Mouse (Mus musculus) left cerebral cortex, postnatal 25 days (tissue): ENCODE measurements at regions not wholly inside any gene's neighbourhood (a gene's known extent, or its start where the extent isn't known, plus 50 kb on each side); places are given as distances from the start of the nearest gene placed in this dataset.

Source experiments
- DNase-seq, 2 experiments: peaks; one replicate each; pipeline ENCODE4 v3.0.0; 2022; ENCODE audit warnings: low spot score in 2 of 2, mixed read lengths in 1 of 2
- intact Hi-C: fragments of 180-260 bp; cut with DNase I; formaldehyde crosslinking; loops from one replicate; pipeline ENCODE4 v1.15.1; 2025

GRCm38 (mm10) chr6:13523463-13524202 is 84.3 kb downstream of the Tmem168 start:
- peak in 1 of 2 experiments; percentile 2 for DNase-seq

GRCm38 (mm10) chr6:13514126-13514525 is 93.8 kb downstream of the Tmem168 start:
- intact Hi-C loops = no loop called here

More at GRCm38 (mm10) chr6:13523463-13524202, 84.3 kb downstream of the Tmem168 start:
- intact Hi-C loops = no loop called here

GRCm38 (mm10) chr6:13476493-13477129 is 131.3 kb downstream of the Tmem168 start:
- peak in 1 of 2 experiments; percentile 52 for DNase-seq
- intact Hi-C loops = no loop called here

More at GRCm38 (mm10) chr6:13514126-13514525, 93.8 kb downstream of the Tmem168 start:
- DNase-seq = no peak

- DNase-seq = peak; percentile 17 to 77
- intact Hi-C loops = loop anchor here (2.0 to 5.0 kb wide), 2 partner anchors 150 to 152 kb away; no protein-coding TSS in a partner anchor
Observed at GRCm38 (mm10) chr6:13449160-13449787, 158.6 kb downstream of the Tmem168 start.

DNA sequence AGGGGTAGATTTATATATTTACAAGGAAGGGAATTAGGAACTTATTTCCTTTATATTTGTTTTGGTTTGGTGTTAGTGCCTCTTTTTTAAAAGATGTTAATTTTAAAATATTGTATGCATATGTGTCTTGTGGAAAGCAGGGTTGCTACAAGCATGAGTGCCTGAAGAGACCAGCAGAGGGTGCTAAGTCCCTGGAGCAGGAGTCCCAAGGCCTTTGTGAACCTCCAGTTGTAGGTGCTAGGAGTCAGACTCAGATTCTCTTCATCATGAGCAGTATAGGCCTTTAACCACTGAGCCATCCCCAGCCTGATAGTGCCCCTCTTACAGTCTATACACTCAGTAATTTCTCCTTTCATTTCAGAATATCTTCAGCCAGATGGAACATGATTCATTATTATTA is 189.0 kb upstream of the Vwde start:
- intact Hi-C loops = loop anchor here (10.0 kb wide), 1 partner anchor 1091 kb away; no protein-coding TSS in a partner anchor
- DNase-seq = peak in 1 of 2 experiments; percentile 52

DNA sequence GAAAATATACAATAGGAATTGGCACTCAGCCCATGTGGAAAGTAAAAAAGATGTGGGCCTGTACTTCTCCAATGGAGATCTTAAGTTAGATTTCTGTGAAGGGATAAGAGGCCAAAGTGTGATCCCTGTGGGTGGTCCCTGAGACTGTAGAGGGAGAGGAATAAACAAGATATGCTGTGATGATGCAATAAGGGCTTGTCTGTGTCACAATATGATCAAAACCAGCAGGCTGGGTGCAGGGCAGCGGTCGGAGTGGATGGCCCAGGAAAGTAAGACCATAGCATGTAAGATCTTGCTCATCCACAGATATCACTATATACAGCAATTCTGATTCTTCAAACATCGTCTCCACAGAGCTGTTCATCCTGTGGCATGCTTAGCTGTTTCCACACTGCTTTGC is 188.3 kb upstream of the Vwde start:
- no peak for DNase-seq
- intact Hi-C loops = loop anchor here (10.0 kb wide), 1 partner anchor 1092 kb away; no protein-coding TSS in a partner anchor

GRCm38 (mm10) chr6:13384469-13384868 is 159.7 kb upstream of the Vwde start:
- intact Hi-C loops = no loop called here
- peak in 1 of 2 experiments; percentile 12 for DNase-seq

DNA sequence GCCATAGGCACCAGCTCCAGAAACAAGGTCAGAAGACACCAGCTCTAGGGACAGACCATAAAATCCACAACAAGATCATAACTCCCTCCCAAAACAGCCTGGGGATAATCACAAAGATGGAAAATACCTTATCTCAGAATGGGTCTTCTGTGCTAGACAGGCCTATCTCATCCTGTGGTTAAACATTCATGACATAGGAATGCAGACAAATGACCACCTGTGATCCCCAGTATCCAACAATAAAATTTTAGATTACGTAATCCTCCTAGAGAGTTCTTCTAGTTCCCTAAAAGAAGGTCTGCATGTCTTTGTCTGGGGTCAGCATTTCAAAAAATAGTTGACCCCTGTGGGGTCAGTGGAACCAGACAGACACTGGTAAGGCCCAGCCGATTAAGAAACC is 158.4 kb upstream of the Vwde start:
- intact Hi-C loops = no loop called here
- DNase-seq = no peak

GRCm38 (mm10) chr6:13380819-13381218 is 156.1 kb upstream of the Vwde start:
- intact Hi-C loops = no loop called here
- no peak for DNase-seq

DNA sequence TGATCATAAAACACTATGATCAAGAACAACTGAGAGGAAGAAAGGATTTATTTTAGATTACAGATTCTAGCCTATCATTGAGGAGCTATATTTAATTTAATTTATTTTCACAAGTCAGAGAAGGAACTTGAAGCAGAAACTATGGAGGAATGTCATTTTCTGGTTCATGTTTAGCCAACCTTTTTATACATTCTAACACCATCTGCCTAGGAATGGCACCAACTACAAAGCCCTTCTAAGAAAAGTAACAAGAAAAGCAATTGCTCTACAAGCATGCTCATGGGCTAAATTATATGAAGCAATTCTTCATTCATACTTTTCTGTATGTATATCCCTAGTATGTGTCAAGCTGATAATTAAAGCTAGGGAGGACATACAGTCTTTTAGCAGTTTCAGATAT is 155.0 kb upstream of the Vwde start:
- peak in 1 of 2 experiments; percentile 40 for DNase-seq
- intact Hi-C loops = no loop called here

DNA sequence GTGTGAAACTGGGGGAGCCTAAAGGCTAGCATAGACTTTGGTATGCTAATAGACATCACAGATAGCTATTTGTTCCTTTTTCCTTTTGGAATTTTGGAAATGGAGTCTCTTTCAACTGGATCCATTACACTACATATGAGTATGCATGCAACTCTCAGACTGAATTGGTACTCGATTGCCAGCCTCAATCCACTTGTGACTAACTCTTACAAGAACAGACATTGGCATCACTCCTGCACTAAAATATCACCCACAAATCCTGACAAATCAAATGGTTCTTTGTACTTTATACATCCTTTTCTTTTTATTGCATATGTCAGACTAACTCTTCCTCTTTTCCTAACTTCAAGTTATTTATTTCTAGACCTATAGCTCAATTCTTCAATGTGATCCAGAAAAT is 149.1 kb upstream of the Vwde start:
- peak in 1 of 2 experiments; percentile 53 for DNase-seq
- intact Hi-C loops = no loop called here

DNA sequence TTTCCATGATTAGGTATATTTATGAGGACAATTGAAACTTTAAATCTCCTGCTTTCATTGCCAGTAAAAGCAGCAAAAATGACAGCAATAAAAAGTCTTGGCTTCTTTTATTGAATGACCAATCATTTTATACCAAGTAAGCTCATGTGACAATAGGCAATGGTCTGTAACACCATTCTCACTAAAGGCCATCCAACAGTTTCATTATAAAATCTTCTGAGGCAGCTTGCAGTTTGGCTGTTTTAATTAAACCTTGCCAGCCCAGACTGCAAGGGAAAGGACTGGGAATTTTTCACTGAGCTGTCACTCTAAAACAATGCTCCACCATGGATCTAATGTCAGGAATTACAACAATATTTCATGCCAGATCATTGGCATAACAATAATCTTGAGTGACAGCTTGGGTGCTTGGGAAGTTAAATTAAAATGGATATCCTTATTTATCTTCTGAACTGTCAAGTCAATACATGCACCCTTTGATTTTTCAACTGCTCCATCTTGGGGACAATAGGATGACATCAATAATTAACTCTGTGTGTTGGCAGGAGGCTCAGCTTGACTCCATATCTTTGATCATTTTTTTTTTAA is 145.0 kb upstream of the Vwde start:
- no peak for DNase-seq
- intact Hi-C loops = loop anchor here (1.0 kb wide), 1 partner anchor 9 kb away; no protein-coding TSS in a partner anchor
